Comparison of ENCODE assay signal across 8 mouse cellular contexts in genomic region chr12:40445648-40446449, GRCm38 (mm10). TPM values are rescaled to one million over a fixed set of nuclear protein-coding genes. Genes with fewer than 3 reads are reported as not detected.
DNase-seq lines count a peak whose midpoint lies in the region; ATAC-seq and TF ChIP-seq lines count a peak whose summit lies in the region.

Gene Zfp277 (minus strand): TSS chr12:40445902.
Gene Dock4 (plus strand): TSS chr12:40445952.

- peak within 1 kb of the TSS; percentile 74 for H3K27ac ChIP-seq in cortical plate, adult 2 months (ENCODE audit: insufficient read depth, low read length)

- no peak for TF ChIP-seq CTCF in cortical plate, adult 2 months (IDR thresholded peaks at IDR 0.05; ENCODE audit: extremely low read depth, insufficient read depth, low read length)

- H3K4me3 ChIP-seq in cortical plate, adult 2 months (ENCODE audit: insufficient read depth, low read length) = peak within 1 kb of the TSS; percentile 71
- H3K4me3 ChIP-seq in megakaryocyte, embryonic 14.5 days (replicated peaks) = peak within 1 kb of the TSS; percentile 93

- no peaks in the 10 kb centered on the region for H3K36me3 ChIP-seq in megakaryocyte, embryonic 14.5 days (replicated peaks; ENCODE audit: low read length)

- ATAC-seq in activated CD4-positive, CD25-positive, alpha-beta regulatory T cell, adult 4 months = peak; percentile 94

- H3K9me3 ChIP-seq in megakaryocyte, embryonic 14.5 days = no peaks in the 10 kb centered on the region

- DNase-seq in gastrocnemius, adult 8-10 months (ENCODE audit: low spot score in 2 of 2) = peak; percentile 99
- peak; percentile 85 for DNase-seq in hindlimb bud, embryonic 11.5 days (ENCODE audit: extremely low spot score, low read depth, low spot score)
- peak; percentile 95 to 100 for DNase-seq in left cerebral cortex, adult 8-10 months (ENCODE audit: low spot score in 2 of 2)
- DNase-seq in right cerebral cortex, postnatal 10 days (ENCODE audit: low spot score in 2 of 2) = peak; percentile 100
- peak; percentile 95 for DNase-seq in urinary bladder, postnatal 25 days (ENCODE audit: low spot score)

- H3K4me1 ChIP-seq in cortical plate, adult 2 months (ENCODE audit: control insufficient read depth, insufficient read depth, low read length) = no peaks in the 10 kb centered on the region; the same call in 1 of the 2 replicates
- H3K4me1 ChIP-seq in megakaryocyte, embryonic 14.5 days = peaks cover 26% of the 10 kb centered on the region

- TF ChIP-seq POLR2A in cortical plate, adult 2 months (IDR thresholded peaks at IDR 0.05; ENCODE audit: extremely low read depth, insufficient read depth, low read length) = peak; percentile 60

- H3K27me3 ChIP-seq in megakaryocyte, embryonic 14.5 days (replicated peaks) = peaks cover 38% of the 10 kb centered on the region

RNA-seq across cellular contexts. Expression of gene Zfp277, which starts in this region (rescaled TPM):
- 10 to 100 TPM; 41.4 to 43.7 TPM for polyA plus RNA-seq in activated CD4-positive, CD25-positive, alpha-beta regulatory T cell, adult 4 months (2017; shearing (Covaris generic))
- polyA plus RNA-seq in cortical plate, adult 2 months (2012; rRNA removed) = 18.1 and 19.4 TPM in 2 replicates
- total RNA-seq in gastrocnemius, adult 8-10 months (2022) = 1 to 10 TPM; 7.0 to 8.7 (median 8.0) TPM
- total RNA-seq in left cerebral cortex, adult 8-10 months (2022) = 10 to 100 TPM; 19.8 to 23.3 (median 20.0) TPM
- polyA plus RNA-seq in megakaryocyte, embryonic 14.5 days (2012; ENCODE audit: insufficient read depth, low replicate concordance) = 1.5 TPM in 1 of 2 replicates, not detected in the other

RNA-seq across cellular contexts. Expression of gene Dock4, which starts in this region (rescaled TPM):
- polyA plus RNA-seq in activated CD4-positive, CD25-positive, alpha-beta regulatory T cell, adult 4 months (2017; shearing (Covaris generic)) = 1 to 10 TPM in 1 of 2 experiments, under 1 TPM in 1; 0.76 to 2.6 TPM
- 41.2 and 45.0 TPM in 2 replicates for polyA plus RNA-seq in cortical plate, adult 2 months (2012; rRNA removed)
- 10 to 100 TPM in 2 of 4 experiments, 1 to 10 TPM in 2; 7.9 to 11.6 (median 9.4) TPM for total RNA-seq in gastrocnemius, adult 8-10 months (2022)
- total RNA-seq in left cerebral cortex, adult 8-10 months (2022) = 10 to 100 TPM; 81.2 to 91.5 (median 85.3) TPM
- polyA plus RNA-seq in megakaryocyte, embryonic 14.5 days (2012; ENCODE audit: insufficient read depth, low replicate concordance) = 0.13 TPM in 1 of 2 replicates, not detected in the other

Comparison
In these comparisons a context has a peak if more than half of its experiments do, and no peak if none do; other contexts are left out.
1. Peak in every context shown above with its lines: DNase-seq, ATAC-seq, H3K4me3 ChIP-seq and H3K27ac ChIP-seq.
2. RNA of gene Dock4 (total RNA-seq): 81.2 to 91.5 TPM in left cerebral cortex, adult 8-10 months; 7.9 to 11.6 TPM in gastrocnemius, adult 8-10 months; every median in the first group is over 4 times any median in the second.
3. RNA of gene Dock4 (polyA plus RNA-seq): 41.2 to 45.0 TPM in cortical plate, adult 2 months; 0.76 to 2.6 TPM in activated CD4-positive, CD25-positive, alpha-beta regulatory T cell, adult 4 months and 0.13 TPM in megakaryocyte, embryonic 14.5 days; every median in the first group is over 10 times any median in the second.